Comparison of ENCODE assay signal across 11 mouse cellular contexts in genomic region chr12:36314446-36314845, GRCm38 (mm10). TPM values are rescaled to one million over a fixed set of nuclear protein-coding genes. Genes with fewer than 3 reads are reported as not detected.
DNase-seq lines count a peak whose midpoint lies in the region; ATAC-seq and TF ChIP-seq lines count a peak whose summit lies in the region.
"Had no signal": no experiment of that assay in that cellular context is flagged by ENCODE, and none has a peak within 500 bp of the region (broad histone marks: within the 10 kb centered on the region; RNA-seq: fewer than 3 reads in every experiment).

No protein-coding gene starts in this region.

- DNase-seq in kidney, adult 11 months = no peak
- DNase-seq in midbrain, embryonic 14.5 days = no peak
- DNase-seq in embryo, embryonic 10.5 days (ENCODE audit: low spot score) = no peak
- no peak for DNase-seq in cerebellum, adult 9-11 months
- DNase-seq in cerebellum, adult 2 months = no peak
- DNase-seq: cerebellum, adult 8-10 months; gastrocnemius, postnatal 10 days; lung, postnatal 10 days had no signal

- no peaks in the 10 kb centered on the region for H3K9me3 ChIP-seq in kidney, embryonic 15.5 days (replicated peaks)
- H3K9me3 ChIP-seq in embryonic facial prominence, embryonic 13.5 days = no peaks in the 10 kb centered on the region
- H3K9me3 ChIP-seq in hindbrain, embryonic 12.5 days (replicated peaks) = no peaks in the 10 kb centered on the region
- H3K9me3 ChIP-seq in midbrain, embryonic 14.5 days (ENCODE audit: control insufficient read depth, low read length) = no peaks in the 10 kb centered on the region

- H3K4me2 ChIP-seq in kidney, embryonic 15.5 days = peak overlapping the region; percentile 78
- H3K4me2 ChIP-seq in embryonic facial prominence, embryonic 13.5 days = peak overlapping the region; percentile 85
- peak overlapping the region; percentile 36 for H3K4me2 ChIP-seq in hindbrain, embryonic 12.5 days (replicated peaks)
- peak overlapping the region; percentile 39 for H3K4me2 ChIP-seq in midbrain, embryonic 14.5 days (ENCODE audit: low read length)

- H3K4me3 ChIP-seq in kidney, embryonic 15.5 days (replicated peaks) = peak overlapping the region; percentile 47
- peak overlapping the region; percentile 54 for H3K4me3 ChIP-seq in embryonic facial prominence, embryonic 13.5 days
- 0 out of 2 replicates have a peak overlapping the region, but pooled peaks have one; percentile 7 for H3K4me3 ChIP-seq in hindbrain, embryonic 12.5 days
- no peak overlapping the region for H3K4me3 ChIP-seq in midbrain, embryonic 14.5 days (replicated peaks; ENCODE audit: low read depth, low read length)
- H3K4me3 ChIP-seq in cerebellum, adult 2 months (replicated peaks; ENCODE audit: insufficient read depth, low read depth, low read length) = no peak overlapping the region

- 61% methylated on average over 7 of the region's 7 CpGs for WGBS in kidney, embryonic 15.5 days
- 11% methylated on average over 7 of the region's 7 CpGs for WGBS in embryonic facial prominence, embryonic 13.5 days
- WGBS in hindbrain, embryonic 12.5 days = 67% methylated on average over 7 of the region's 7 CpGs
- WGBS in midbrain, embryonic 14.5 days = 61% methylated on average over 7 of the region's 7 CpGs
- 70% methylated on average over 7 of the region's 7 CpGs for WGBS in cerebellum, adult 2 months

- no peaks in the 10 kb centered on the region for H3K27me3 ChIP-seq in kidney, embryonic 15.5 days
- no peaks in the 10 kb centered on the region for H3K27me3 ChIP-seq in embryonic facial prominence, embryonic 13.5 days
- no peaks in the 10 kb centered on the region for H3K27me3 ChIP-seq in hindbrain, embryonic 12.5 days
- no peaks in the 10 kb centered on the region for H3K27me3 ChIP-seq in midbrain, embryonic 14.5 days (ENCODE audit: control insufficient read depth, insufficient read depth, low read length)
- no peaks in the 10 kb centered on the region for H3K27me3 ChIP-seq in cerebellum, adult 2 months (ENCODE audit: control insufficient read depth, insufficient read depth, low read length)

- ATAC-seq in kidney, embryonic 15.5 days (replicated peaks; ENCODE audit: low FRiP score) = no peak
- no peak for ATAC-seq in embryonic facial prominence, embryonic 13.5 days (ENCODE audit: insufficient number of reproducible peaks, insufficient read depth, low FRiP score, low TSS enrichment, low read depth)
- ATAC-seq in hindbrain, embryonic 12.5 days (ENCODE audit: low FRiP score) = no peak
- no peak for ATAC-seq in midbrain, embryonic 14.5 days (ENCODE audit: low FRiP score, low TSS enrichment)

- no peak for TF ChIP-seq CTCF in cerebellum, adult 2 months (IDR thresholded peaks at IDR 0.05; ENCODE audit: borderline replicate concordance, insufficient read depth, low read depth, low read length)

- peak overlapping the region; percentile 36 for H3K9ac ChIP-seq in kidney, embryonic 15.5 days
- H3K9ac ChIP-seq in embryonic facial prominence, embryonic 13.5 days = peak overlapping the region; percentile 72
- no peak overlapping the region for H3K9ac ChIP-seq in hindbrain, embryonic 12.5 days
- H3K9ac ChIP-seq in midbrain, embryonic 14.5 days (replicated peaks; ENCODE audit: low read length) = no peak overlapping the region

- H3K36me3 ChIP-seq in kidney, embryonic 15.5 days = no peaks in the 10 kb centered on the region
- H3K36me3 ChIP-seq in embryonic facial prominence, embryonic 13.5 days = no peaks in the 10 kb centered on the region
- H3K36me3 ChIP-seq in hindbrain, embryonic 12.5 days = no peaks in the 10 kb centered on the region
- H3K36me3 ChIP-seq in midbrain, embryonic 14.5 days (ENCODE audit: control insufficient read depth, insufficient read depth, low read length) = no peaks in the 10 kb centered on the region

- peaks cover 13% of the 10 kb centered on the region for H3K4me1 ChIP-seq in kidney, embryonic 15.5 days
- peaks cover 19% of the 10 kb centered on the region for H3K4me1 ChIP-seq in embryonic facial prominence, embryonic 13.5 days
- 0 out of 2 replicates have a peak, but pooled peaks cover 3% of the 10 kb centered on the region for H3K4me1 ChIP-seq in hindbrain, embryonic 12.5 days
- H3K4me1 ChIP-seq in midbrain, embryonic 14.5 days (ENCODE audit: control insufficient read depth, insufficient read depth, low read length) = no peaks in the 10 kb centered on the region
- H3K4me1 ChIP-seq in cerebellum, adult 2 months (ENCODE audit: control insufficient read depth, insufficient read depth, low read length) = no peaks in the 10 kb centered on the region

- H3K27ac ChIP-seq in kidney, embryonic 15.5 days = peak overlapping the region; percentile 64
- H3K27ac ChIP-seq in embryonic facial prominence, embryonic 13.5 days = peak overlapping the region; percentile 91
- H3K27ac ChIP-seq in hindbrain, embryonic 12.5 days = no peak overlapping the region
- no peak overlapping the region for H3K27ac ChIP-seq in midbrain, embryonic 14.5 days (replicated peaks; ENCODE audit: low read depth, low read length)
- no peak overlapping the region for H3K27ac ChIP-seq in cerebellum, adult 2 months (ENCODE audit: insufficient read depth, low read length)

- TF ChIP-seq POLR2A in cerebellum, adult 2 months (IDR thresholded peaks at IDR 0.05; ENCODE audit: borderline replicate concordance, insufficient read depth, low read length) = no peak

RNA-seq across cellular contexts. Expression of gene Sostdc1, which starts 0.5 kb away (rescaled TPM):
- 98.6 and 101 TPM in 2 replicates for polyA plus RNA-seq in kidney, embryonic 15.5 days (2015; fragmentation: Nextera tagmentation; extraction: Ambion mirVana)
- 180 and 202 TPM in 2 replicates for polyA plus RNA-seq in embryonic facial prominence, embryonic 13.5 days (2015; fragmentation: Nextera tagmentation; extraction: Ambion mirVana)
- polyA plus RNA-seq in hindbrain, embryonic 12.5 days (2016; fragmentation: Nextera tagmentation; extraction: Ambion mirVana) = 17.4 and 17.9 TPM in 2 replicates
- 4.8 and 6.6 TPM in 2 replicates for polyA plus RNA-seq in midbrain, embryonic 14.5 days (2014; fragmentation: Nextera tagmentation; extraction: Ambion mirVana)
- polyA plus RNA-seq in cerebellum, adult 2 months (2012; rRNA removed) = 2.3 and 7.5 TPM in 2 replicates

Comparison
In these comparisons a context has a peak if more than half of its experiments do, and no peak if none do; other contexts are left out.
1. H3K27ac ChIP-seq: peak in kidney, embryonic 15.5 days (single experiment) and embryonic facial prominence, embryonic 13.5 days (single experiment); none in hindbrain, embryonic 12.5 days (single experiment), midbrain, embryonic 14.5 days (single experiment) and cerebellum, adult 2 months (single experiment).
2. H3K4me3 ChIP-seq: peak in kidney, embryonic 15.5 days (single experiment), embryonic facial prominence, embryonic 13.5 days (single experiment) and hindbrain, embryonic 12.5 days (single experiment); none in midbrain, embryonic 14.5 days (single experiment) and cerebellum, adult 2 months (single experiment).
3. H3K9ac ChIP-seq: peak in kidney, embryonic 15.5 days (single experiment) and embryonic facial prominence, embryonic 13.5 days (single experiment); none in hindbrain, embryonic 12.5 days (single experiment) and midbrain, embryonic 14.5 days (single experiment).
4. Peak in every context shown above with its lines, with median percentiles within 50 percentile points of each other: H3K4me2 ChIP-seq.